Mouse (Mus musculus): ENCODE data around the gene 9130023H24Rik.

- TF ChIP-seq CTCF (conservative IDR thresholded peaks at IDR 0.05 in 1 of 2, IDR thresholded peaks at IDR 0.05 in 1 of 2; ENCODE audit: low read depth in 2 of 2, low read length in 2 of 2) (no peak), NELFE (IDR thresholded peaks at IDR 0.05; ENCODE audit: low read depth, low read length) (no peak), EP300 (IDR thresholded peaks at IDR 0.05; ENCODE audit: low read length) (no peak), POLR2A (IDR thresholded peaks at IDR 0.05; ENCODE audit: low read depth, low read length) (no peak)
These were observed 271 bp downstream of the 9130023H24Rik start for GRCm38 (mm10) chr7:128237593-128237926.
